Mouse (Mus musculus) bone marrow, adult 2 months (tissue): ENCODE measurements around the gene Slc18a2.

ENCODE experiments used
- CTCF ChIP-seq: fragments of 200-500 bp; IDR thresholded peaks from 2 replicates; pipeline ENCODE4 v1.5.1; 2011; ENCODE audit warnings: low read length, control low read depth; ENCODE audit not compliant: control insufficient read depth, insufficient read depth
- POLR2A ChIP-seq: fragments of 200-500 bp; IDR thresholded peaks from 2 replicates; pipeline ENCODE4 v1.6.1; 2011; ENCODE audit warnings: low read depth, mild to moderate bottlenecking, control low read depth, low read length, borderline replicate concordance; ENCODE audit not compliant: control insufficient read depth

- TF ChIP-seq POLR2A (no peak), CTCF (no peak)
These were observed 20.1 kb downstream of the Slc18a2 start for GRCm38 (mm10) chr19:59280841-59281240.
